Mouse (Mus musculus): ENCODE data around the gene D5Ertd579e. TPM values are rescaled to one million over a fixed set of nuclear protein-coding genes. Genes with fewer than 3 reads are reported as not detected.

D5Ertd579e gene
- total RNA-seq, 2 experiments from 2014 or later = 100 to 103 TPM

DNA sequence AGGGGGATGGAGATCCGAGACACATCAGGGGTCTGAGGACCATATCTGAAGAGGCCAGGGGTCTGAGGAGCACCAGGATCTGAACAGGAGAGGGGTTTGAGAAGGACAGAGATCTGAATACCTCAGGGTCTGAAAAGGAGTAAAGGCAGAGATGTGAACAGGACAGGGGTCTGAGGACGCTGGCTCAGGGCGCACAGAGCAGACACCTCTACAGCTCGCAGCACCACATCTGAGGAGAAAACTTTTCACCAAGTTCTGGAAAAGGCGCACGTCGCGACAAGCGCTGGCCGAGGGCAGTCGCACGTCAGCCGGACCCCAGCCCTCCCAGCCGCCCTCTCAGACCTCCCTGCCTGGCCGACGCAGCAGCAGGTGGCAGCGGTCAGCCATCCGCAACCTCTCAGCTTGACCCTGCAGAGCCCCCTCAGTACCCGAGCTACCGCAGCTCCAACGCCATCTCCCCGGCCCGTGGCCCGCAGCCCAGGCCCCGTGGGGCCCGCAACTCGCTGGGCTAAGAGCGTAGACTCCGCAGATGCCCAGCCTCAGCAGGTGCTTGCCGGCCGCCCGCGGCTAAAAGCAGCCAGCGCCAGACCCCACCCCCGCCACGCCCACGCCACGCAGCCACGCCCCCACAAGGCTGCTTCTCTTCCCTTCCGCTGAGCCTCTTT lies 114.4 kb downstream of the D5Ertd579e start:
- DNase-seq (ENCODE audit: low spot score in 2 of 2) = no peak
- Histone ChIP-seq H3K27ac (peak overlapping the region; percentile 98), H3K4me3 (peak overlapping the region; percentile 88)
- TF ChIP-seq CTCF (conservative IDR thresholded peaks at IDR 0.05) = no peak

DNA sequence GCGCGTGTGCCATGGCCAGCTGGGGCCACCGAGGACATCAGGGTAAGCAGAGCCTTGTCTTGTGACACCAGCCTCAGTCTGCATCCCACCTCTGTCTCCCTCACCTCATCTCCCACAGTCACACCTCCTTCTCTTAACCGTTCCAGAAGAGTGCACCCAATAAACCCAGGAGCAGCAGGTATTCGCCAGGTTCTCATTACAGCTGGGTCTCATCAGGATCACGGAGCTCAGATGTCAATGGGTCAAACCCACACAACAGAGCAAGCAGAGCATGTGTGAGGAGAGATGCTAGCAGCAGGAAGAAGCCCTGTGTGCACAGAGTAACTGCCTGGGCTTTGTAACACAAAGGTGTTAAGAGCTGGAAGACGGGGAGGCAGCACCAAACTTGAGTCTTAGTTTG lies 115.9 kb downstream of the D5Ertd579e start:
- no peak for DNase-seq (ENCODE audit: low spot score in 2 of 2)
- Histone ChIP-seq H3K4me3 (no peak overlapping the region), H3K27ac (no peak overlapping the region)
- TF ChIP-seq CTCF (conservative IDR thresholded peaks at IDR 0.05) = no peak

GRCm38 (mm10) chr5:36578982-36579381 lies 116.8 kb downstream of the D5Ertd579e start:
- no peak overlapping the region for H3K4me3 ChIP-seq
- no peak for DNase-seq (ENCODE audit: low spot score in 2 of 2)
- TF ChIP-seq CTCF (conservative IDR thresholded peaks at IDR 0.05) = no peak
- no peak overlapping the region for H3K27ac ChIP-seq

DNA sequence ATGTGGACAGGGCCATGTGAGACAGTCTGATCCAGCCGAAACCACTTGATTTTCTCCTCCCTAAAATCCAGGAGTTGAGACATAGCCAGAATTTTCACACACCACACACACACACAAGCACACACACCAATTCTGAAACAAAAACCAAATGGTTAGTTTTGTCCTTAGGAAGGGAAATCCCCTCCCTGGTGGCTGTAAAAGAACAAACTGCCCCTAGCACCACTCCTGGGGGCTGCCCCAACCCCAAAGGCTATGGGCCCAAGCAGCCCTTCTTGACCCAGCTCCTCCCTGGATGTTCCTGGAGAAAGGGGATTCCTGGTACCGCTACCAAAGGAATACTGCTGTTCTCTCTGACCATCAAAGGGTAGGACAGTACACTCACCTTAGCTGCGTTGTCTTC lies 119.4 kb downstream of the D5Ertd579e start:
- peak overlapping the region; percentile 68 for H3K27ac ChIP-seq
- no peak overlapping the region for H3K4me3 ChIP-seq
- DNase-seq (ENCODE audit: low spot score in 2 of 2) = no peak
- TF ChIP-seq CTCF (conservative IDR thresholded peaks at IDR 0.05) = no peak

- DNase-seq (ENCODE audit: low spot score in 2 of 2) = peak; percentile 23 to 40
- TF ChIP-seq CTCF (conservative IDR thresholded peaks at IDR 0.05) = no peak
- Histone ChIP-seq H3K4me3 (no peak overlapping the region), H3K27ac (peak overlapping the region; percentile 68)
Observed at GRCm38 (mm10) chr5:36575745-36576144, 120.1 kb downstream of the D5Ertd579e start.

GRCm38 (mm10) chr5:36575227-36575626 lies 120.6 kb downstream of the D5Ertd579e start:
- H3K4me3 ChIP-seq = no peak overlapping the region
- DNase-seq (ENCODE audit: low spot score in 2 of 2) = no peak
- peak overlapping the region; percentile 68 for H3K27ac ChIP-seq
- TF ChIP-seq CTCF (conservative IDR thresholded peaks at IDR 0.05) = no peak

- no peak overlapping the region for H3K4me3 ChIP-seq
- TF ChIP-seq CTCF (conservative IDR thresholded peaks at IDR 0.05) = no peak
- H3K27ac ChIP-seq = peak overlapping the region; percentile 68
- DNase-seq (ENCODE audit: low spot score in 2 of 2) = no peak
Observed at GRCm38 (mm10) chr5:36574147-36574870, 121.5 kb downstream of the D5Ertd579e start.

GRCm38 (mm10) chr5:36573354-36573753 lies 122.5 kb downstream of the D5Ertd579e start:
- Histone ChIP-seq H3K4me3 (no peak overlapping the region), H3K27ac (peak overlapping the region; percentile 68)
- TF ChIP-seq CTCF (conservative IDR thresholded peaks at IDR 0.05) = no peak
- DNase-seq (ENCODE audit: low spot score in 2 of 2) = no peak

DNA sequence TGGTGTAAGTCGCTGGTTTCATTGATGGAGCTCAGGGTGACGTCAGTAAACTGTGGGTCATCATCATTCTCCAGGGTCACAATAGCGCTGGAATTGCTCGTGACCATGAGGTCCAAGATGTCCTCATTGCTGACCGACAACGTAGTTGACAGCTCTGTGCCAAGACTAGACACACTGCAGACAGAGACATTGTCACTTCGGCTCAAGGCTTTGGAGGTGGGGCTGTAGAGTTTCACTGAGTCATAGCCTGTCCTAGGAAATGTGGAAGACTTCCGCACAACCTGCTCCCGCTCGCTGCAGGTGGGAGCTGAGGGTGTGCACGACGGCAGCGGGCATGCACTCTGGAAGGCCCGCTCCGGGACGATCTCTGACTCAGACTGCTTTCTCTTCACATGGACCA lies 124.5 kb downstream of the D5Ertd579e start:
- Histone ChIP-seq H3K27ac (no peak overlapping the region), H3K4me3 (no peak overlapping the region)
- TF ChIP-seq CTCF (conservative IDR thresholded peaks at IDR 0.05) = no peak
- no peak for DNase-seq (ENCODE audit: low spot score in 2 of 2)

DNA sequence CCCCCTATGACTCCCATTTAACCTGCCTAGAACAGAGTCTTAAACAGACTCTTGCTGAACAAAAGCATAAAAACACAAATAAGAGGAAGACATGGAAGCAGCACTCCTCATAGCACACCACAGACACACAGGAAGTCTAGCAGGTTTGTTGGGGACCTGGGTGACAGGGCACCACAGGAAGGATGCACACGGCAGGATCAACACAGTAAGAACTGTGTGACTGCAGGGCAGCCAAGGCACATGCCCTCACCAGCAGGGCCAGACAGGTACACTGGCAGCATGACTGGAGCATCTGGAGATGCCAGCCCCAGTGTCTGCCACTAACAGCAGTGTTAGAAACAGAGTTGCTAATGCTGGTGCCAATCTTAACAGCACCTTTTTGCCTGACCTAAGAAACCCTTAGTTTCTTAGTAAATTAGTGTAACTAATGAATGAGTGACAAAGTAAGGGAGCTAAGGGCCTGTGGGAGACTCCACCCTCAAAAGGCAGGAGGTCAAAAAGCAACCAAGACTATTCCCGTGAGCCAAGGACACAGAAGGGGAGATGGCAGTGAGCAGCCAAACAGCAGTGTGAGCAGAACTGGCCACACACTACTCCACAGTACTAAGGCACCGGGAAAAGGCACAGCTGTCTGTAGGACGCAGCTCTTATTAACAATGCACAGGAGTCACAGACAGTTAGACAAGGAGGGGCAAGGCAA lies 125.1 kb downstream of the D5Ertd579e start:
- no peak overlapping the region for H3K27ac ChIP-seq
- DNase-seq (ENCODE audit: low spot score in 2 of 2) = no peak
- H3K4me3 ChIP-seq = no peak overlapping the region
- no peak for TF ChIP-seq CTCF (conservative IDR thresholded peaks at IDR 0.05)

- no peak for TF ChIP-seq CTCF (conservative IDR thresholded peaks at IDR 0.05)
- DNase-seq (ENCODE audit: low spot score in 2 of 2) = no peak
- H3K27ac ChIP-seq = no peak overlapping the region
- no peak overlapping the region for H3K4me3 ChIP-seq
Observed at GRCm38 (mm10) chr5:36570098-36570497, 125.7 kb downstream of the D5Ertd579e start.

DNA sequence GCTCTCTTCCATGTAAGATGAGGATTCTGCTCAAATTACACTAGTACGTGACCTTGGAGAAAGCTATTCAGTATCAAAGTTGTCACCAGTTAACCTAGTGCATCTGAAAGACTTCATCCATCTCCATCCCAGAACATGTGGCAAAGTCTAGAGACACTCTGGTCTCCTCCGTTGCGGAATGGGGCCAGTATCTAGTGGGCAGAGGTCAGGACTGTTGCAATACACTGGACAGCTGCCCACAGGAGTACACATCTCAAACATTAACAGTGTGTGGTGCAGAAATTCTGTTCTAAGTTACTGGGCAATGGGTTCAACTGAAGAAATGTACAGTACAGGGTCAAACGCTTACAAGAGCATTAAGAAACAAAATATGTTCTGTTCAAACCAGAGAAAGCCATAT lies 127.7 kb downstream of the D5Ertd579e start:
- TF ChIP-seq CTCF (conservative IDR thresholded peaks at IDR 0.05) = no peak
- Histone ChIP-seq H3K27ac (peak overlapping the region; percentile 43; the same call in 1 of the 2 replicates), H3K4me3 (no peak overlapping the region)
- DNase-seq (ENCODE audit: low spot score in 2 of 2) = no peak

DNA sequence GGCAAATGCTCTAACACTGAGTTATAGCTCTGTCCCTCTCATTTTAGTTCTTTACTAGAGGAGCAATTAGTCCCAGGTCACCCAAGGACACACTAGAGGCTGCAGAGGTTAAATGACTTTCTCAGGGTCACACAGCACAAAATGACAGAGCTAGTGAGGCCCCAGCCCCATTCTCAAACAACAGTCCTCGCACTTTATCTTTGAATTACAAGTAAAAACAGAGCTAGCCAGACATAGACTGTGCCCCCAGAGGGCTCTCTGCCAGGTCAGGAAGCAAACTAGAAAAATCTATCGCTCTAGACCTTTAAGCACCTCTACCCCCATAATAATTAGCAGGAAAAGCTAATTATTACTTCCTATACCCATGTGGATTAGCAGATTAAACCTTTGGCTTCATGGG lies 128.2 kb downstream of the D5Ertd579e start:
- Histone ChIP-seq H3K27ac (peak overlapping the region; percentile 69), H3K4me3 (no peak overlapping the region)
- no peak for TF ChIP-seq CTCF (conservative IDR thresholded peaks at IDR 0.05)
- DNase-seq (ENCODE audit: low spot score in 2 of 2) = no peak

Data from layer of hippocampus, adult 2 months (tissue).